Mouse (Mus musculus): ENCODE results near the gene Slc10a1. TPM values are rescaled to one million over a fixed set of nuclear protein-coding genes. Genes with fewer than 3 reads are reported as not detected.

The Slc10a1 gene
- polyA plus RNA-seq, 1 experiment from 2014 or later: 0.51 TPM

GRCm38 (mm10) chr12:80982326-80982725, 13.8 kb upstream of the Slc10a1 start:
- Histone ChIP-seq H3K36me3 (ENCODE audit: control insufficient read depth, insufficient read depth, low read length) (no peaks in the 10 kb centered on the region), H3K27me3 (ENCODE audit: control insufficient read depth, insufficient read depth, low read length) (no peaks in the 10 kb centered on the region), H3K4me2 (replicated peaks; ENCODE audit: low read depth, low read length) (no peak overlapping the region), H3K27ac (ENCODE audit: low read depth, low read length) (no peak overlapping the region), H3K4me1 (replicated peaks; ENCODE audit: control insufficient read depth, insufficient read depth, low read length) (no peaks in the 10 kb centered on the region), H3K4me3 (ENCODE audit: low read depth, low read length) (no peak overlapping the region), H3K9me3 (ENCODE audit: control insufficient read depth, low read length) (no peaks in the 10 kb centered on the region), H3K9ac (ENCODE audit: low read depth, low read length) (no peak overlapping the region)
- DNase-seq (ENCODE audit: low spot score) (peak; percentile 91), ATAC-seq (ENCODE audit: low FRiP score) (no peak)
- WGBS: 1% methylated on average over 7 of the region's 7 CpGs

GRCm38 (mm10) chr12:80975939-80976671, 7.6 kb upstream of the Slc10a1 start:
- WGBS: 88% methylated on average over 11 of the region's 11 CpGs
- no peak overlapping the region for H3K9ac ChIP-seq (ENCODE audit: low read depth, low read length)
- H3K4me2 ChIP-seq (replicated peaks; ENCODE audit: low read depth, low read length): no peak overlapping the region

GRCm38 (mm10) chr12:80971756-80972155, 3.3 kb upstream of the Slc10a1 start:
- Histone ChIP-seq H3K4me1 (replicated peaks; ENCODE audit: control insufficient read depth, insufficient read depth, low read length) (no peaks in the 10 kb centered on the region), H3K4me2 (replicated peaks; ENCODE audit: low read depth, low read length) (no peak overlapping the region), H3K36me3 (ENCODE audit: control insufficient read depth, insufficient read depth, low read length) (no peaks in the 10 kb centered on the region), H3K27ac (ENCODE audit: low read depth, low read length) (no peak overlapping the region), H3K4me3 (ENCODE audit: low read depth, low read length) (no peak overlapping the region), H3K9me3 (ENCODE audit: control insufficient read depth, low read length) (no peaks in the 10 kb centered on the region), H3K9ac (ENCODE audit: low read depth, low read length) (no peak overlapping the region), H3K27me3 (ENCODE audit: control insufficient read depth, insufficient read depth, low read length) (no peaks in the 10 kb centered on the region)
- WGBS: 40% methylated on average over 3 of the region's 3 CpGs
- ATAC-seq (ENCODE audit: low FRiP score) (no peak), DNase-seq (ENCODE audit: low spot score) (no peak)

More at GRCm38 (mm10) chr12:80975939-80976671, 7.6 kb upstream of the Slc10a1 start:
- H3K36me3 ChIP-seq (ENCODE audit: control insufficient read depth, insufficient read depth, low read length): no peaks in the 10 kb centered on the region
- H3K4me1 ChIP-seq (replicated peaks; ENCODE audit: control insufficient read depth, insufficient read depth, low read length): no peaks in the 10 kb centered on the region
- H3K27ac ChIP-seq (ENCODE audit: low read depth, low read length): no peak overlapping the region
- no peaks in the 10 kb centered on the region for H3K9me3 ChIP-seq (ENCODE audit: control insufficient read depth, low read length)
- H3K4me3 ChIP-seq (ENCODE audit: low read depth, low read length): no peak overlapping the region
- ATAC-seq (ENCODE audit: low FRiP score) (no peak), DNase-seq (ENCODE audit: low spot score) (no peak)
- no peaks in the 10 kb centered on the region for H3K27me3 ChIP-seq (ENCODE audit: control insufficient read depth, insufficient read depth, low read length)

- no peak overlapping the region for H3K9ac ChIP-seq (ENCODE audit: low read depth, low read length)
- no peaks in the 10 kb centered on the region for H3K4me1 ChIP-seq (replicated peaks; ENCODE audit: control insufficient read depth, insufficient read depth, low read length)
- ATAC-seq (ENCODE audit: low FRiP score) (no peak), DNase-seq (ENCODE audit: low spot score) (no peak)
- WGBS: 65% methylated on average over 8 of the region's 8 CpGs
- no peaks in the 10 kb centered on the region for H3K36me3 ChIP-seq (ENCODE audit: control insufficient read depth, insufficient read depth, low read length)
- no peaks in the 10 kb centered on the region for H3K27me3 ChIP-seq (ENCODE audit: control insufficient read depth, insufficient read depth, low read length)
- no peak overlapping the region for H3K4me3 ChIP-seq (ENCODE audit: low read depth, low read length)
- H3K4me2 ChIP-seq (replicated peaks; ENCODE audit: low read depth, low read length): no peak overlapping the region
- no peaks in the 10 kb centered on the region for H3K9me3 ChIP-seq (ENCODE audit: control insufficient read depth, low read length)
- H3K27ac ChIP-seq (ENCODE audit: low read depth, low read length): no peak overlapping the region
Observed at GRCm38 (mm10) chr12:80970181-80970705, 1.7 kb upstream of the Slc10a1 start.

- Histone ChIP-seq H3K9ac (ENCODE audit: low read depth, low read length) (no peak overlapping the region), H3K4me3 (ENCODE audit: low read depth, low read length) (no peak overlapping the region), H3K9me3 (ENCODE audit: control insufficient read depth, low read length) (no peaks in the 10 kb centered on the region), H3K4me2 (replicated peaks; ENCODE audit: low read depth, low read length) (no peak overlapping the region), H3K4me1 (replicated peaks; ENCODE audit: control insufficient read depth, insufficient read depth, low read length) (no peaks in the 10 kb centered on the region), H3K27ac (ENCODE audit: low read depth, low read length) (no peak overlapping the region), H3K27me3 (ENCODE audit: control insufficient read depth, insufficient read depth, low read length) (no peaks in the 10 kb centered on the region), H3K36me3 (ENCODE audit: control insufficient read depth, insufficient read depth, low read length) (no peaks in the 10 kb centered on the region)
- DNase-seq (ENCODE audit: low spot score) (no peak), ATAC-seq (ENCODE audit: low FRiP score) (no peak)
- WGBS: 91% methylated on average over 9 of the region's 9 CpGs
Observed at GRCm38 (mm10) chr12:80967918-80968317, 587 bp downstream of the Slc10a1 start.

- Histone ChIP-seq H3K27me3 (ENCODE audit: control insufficient read depth, insufficient read depth, low read length) (no peaks in the 10 kb centered on the region), H3K27ac (ENCODE audit: low read depth, low read length) (no peak overlapping the region), H3K9ac (ENCODE audit: low read depth, low read length) (no peak overlapping the region), H3K36me3 (ENCODE audit: control insufficient read depth, insufficient read depth, low read length) (no peaks in the 10 kb centered on the region), H3K4me1 (replicated peaks; ENCODE audit: control insufficient read depth, insufficient read depth, low read length) (no peaks in the 10 kb centered on the region), H3K4me2 (replicated peaks; ENCODE audit: low read depth, low read length) (no peak overlapping the region), H3K9me3 (ENCODE audit: control insufficient read depth, low read length) (no peaks in the 10 kb centered on the region), H3K4me3 (ENCODE audit: low read depth, low read length) (no peak overlapping the region)
- WGBS: 84% methylated on average over 11 of the region's 11 CpGs
- DNase-seq (ENCODE audit: low spot score): no peak
- ATAC-seq (ENCODE audit: low FRiP score): no peak
Observed at GRCm38 (mm10) chr12:80966059-80966838, 2.3 kb downstream of the Slc10a1 start.

GRCm38 (mm10) chr12:80962566-80962965, 5.9 kb downstream of the Slc10a1 start:
- H3K27ac ChIP-seq (ENCODE audit: low read depth, low read length): no peak overlapping the region
- 83% methylated on average over 4 of the region's 4 CpGs for WGBS
- H3K36me3 ChIP-seq (ENCODE audit: control insufficient read depth, insufficient read depth, low read length): no peaks in the 10 kb centered on the region
- ATAC-seq (ENCODE audit: low FRiP score) (no peak), DNase-seq (ENCODE audit: low spot score) (no peak)
- no peaks in the 10 kb centered on the region for H3K4me1 ChIP-seq (replicated peaks; ENCODE audit: control insufficient read depth, insufficient read depth, low read length)
- H3K4me2 ChIP-seq (replicated peaks; ENCODE audit: low read depth, low read length): no peak overlapping the region
- no peak overlapping the region for H3K4me3 ChIP-seq (ENCODE audit: low read depth, low read length)
- H3K9me3 ChIP-seq (ENCODE audit: control insufficient read depth, low read length): no peaks in the 10 kb centered on the region
- H3K27me3 ChIP-seq (ENCODE audit: control insufficient read depth, insufficient read depth, low read length): no peaks in the 10 kb centered on the region
- no peak overlapping the region for H3K9ac ChIP-seq (ENCODE audit: low read depth, low read length)

- DNase-seq (ENCODE audit: low spot score) (no peak), ATAC-seq (ENCODE audit: low FRiP score) (no peak)
- Histone ChIP-seq H3K27ac (ENCODE audit: low read depth, low read length) (no peak overlapping the region), H3K4me1 (replicated peaks; ENCODE audit: control insufficient read depth, insufficient read depth, low read length) (no peaks in the 10 kb centered on the region), H3K4me2 (replicated peaks; ENCODE audit: low read depth, low read length) (no peak overlapping the region), H3K27me3 (ENCODE audit: control insufficient read depth, insufficient read depth, low read length) (no peaks in the 10 kb centered on the region), H3K9ac (ENCODE audit: low read depth, low read length) (no peak overlapping the region), H3K4me3 (ENCODE audit: low read depth, low read length) (no peak overlapping the region), H3K36me3 (ENCODE audit: control insufficient read depth, insufficient read depth, low read length) (peaks cover 8% of the 10 kb centered on the region; the same call in 1 of the 2 replicates), H3K9me3 (ENCODE audit: control insufficient read depth, low read length) (no peaks in the 10 kb centered on the region)
- 86% methylated on average over 4 of the region's 4 CpGs for WGBS
Observed at GRCm38 (mm10) chr12:80957961-80958360, 10.5 kb downstream of the Slc10a1 start.
